Mouse (Mus musculus): ENCODE data around the gene Tmem211. TPM values are rescaled to one million over a fixed set of nuclear protein-coding genes. Genes with fewer than 3 reads are reported as not detected.

Tmem211 gene
- polyA plus RNA-seq, 1 experiment from 2014 or later, result not detected

- H3K4me2 ChIP-seq, result no peak overlapping the region
- no peak overlapping the region for H3K9ac ChIP-seq
- H3K27me3 ChIP-seq (replicated peaks), result no peaks in the 10 kb centered on the region
- H3K27ac ChIP-seq (replicated peaks), result no peak overlapping the region
- H3K4me3 ChIP-seq, result no peak overlapping the region
- H3K9me3 ChIP-seq, result no peaks in the 10 kb centered on the region
- 64% methylated on average over 10 of the region's 10 CpGs for WGBS
- no peak for ATAC-seq (ENCODE audit: extremely low read depth, insufficient number of reproducible peaks, low FRiP score, low TSS enrichment)
- no peaks in the 10 kb centered on the region for H3K36me3 ChIP-seq
- H3K4me1 ChIP-seq, result peaks cover 6% of the 10 kb centered on the region
Measured at GRCm38 (mm10) chr5:113275839-113276238, 49.1 kb downstream of the Tmem211 start.

DNA sequence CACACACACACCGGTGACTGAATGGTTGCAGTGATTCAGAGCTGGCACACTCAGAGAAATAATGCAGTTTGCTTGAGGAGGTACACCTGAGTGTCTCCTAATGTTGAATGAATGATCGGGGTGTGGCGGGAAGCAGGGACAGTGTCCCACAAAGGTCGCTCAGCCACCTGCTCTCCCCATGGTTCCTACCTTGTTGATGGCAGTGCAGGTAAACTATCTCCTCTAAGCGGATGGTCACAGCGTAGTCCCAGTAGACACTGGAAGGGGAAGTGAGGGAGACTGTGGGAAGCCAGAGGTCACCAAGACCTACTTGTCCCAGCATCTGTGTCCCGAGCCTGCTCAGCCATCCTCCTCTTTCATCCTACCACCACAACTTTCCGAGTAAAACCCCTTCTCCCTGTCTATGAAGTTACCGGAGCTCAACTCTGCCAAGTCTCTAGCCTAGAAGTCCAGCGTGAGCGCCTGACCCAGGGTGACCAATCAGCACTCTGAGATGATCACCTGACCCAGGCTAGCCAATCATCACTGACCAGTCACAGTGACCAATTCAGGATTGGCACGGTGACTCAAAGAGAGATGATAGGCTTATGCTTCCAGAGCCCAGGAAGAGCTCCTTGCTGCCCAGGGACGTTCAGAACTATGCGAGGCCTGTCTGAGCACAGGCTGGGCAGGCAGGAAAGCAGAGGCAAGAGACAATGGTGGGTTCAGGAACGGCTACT, 53.6 kb downstream of the Tmem211 start:
- Histone ChIP-seq H3K4me1 (no peaks in the 10 kb centered on the region), H3K9ac (no peak overlapping the region; the same call in 1 of the 2 replicates), H3K27me3 (replicated peaks) (peaks cover 8% of the 10 kb centered on the region), H3K36me3 (no peaks in the 10 kb centered on the region), H3K4me2 (peak overlapping the region; percentile 54), H3K4me3 (peak overlapping the region; percentile 28), H3K9me3 (no peaks in the 10 kb centered on the region), H3K27ac (replicated peaks) (no peak overlapping the region)
- WGBS, result 24% methylated on average over 15 of the region's 15 CpGs
- ATAC-seq (ENCODE audit: extremely low read depth, insufficient number of reproducible peaks, low FRiP score, low TSS enrichment), result no peak

- Histone ChIP-seq H3K27ac (replicated peaks) (no peak overlapping the region), H3K27me3 (replicated peaks) (peaks cover 21% of the 10 kb centered on the region), H3K9ac (no peak overlapping the region), H3K4me1 (no peaks in the 10 kb centered on the region), H3K36me3 (no peaks in the 10 kb centered on the region), H3K4me2 (no peak overlapping the region), H3K4me3 (no peak overlapping the region), H3K9me3 (no peaks in the 10 kb centered on the region)
- WGBS, result 84% methylated on average over 7 of the region's 7 CpGs
- no peak for ATAC-seq (ENCODE audit: extremely low read depth, insufficient number of reproducible peaks, low FRiP score, low TSS enrichment)
Measured at GRCm38 (mm10) chr5:113281557-113281956, 54.8 kb downstream of the Tmem211 start.

- Histone ChIP-seq H3K27me3 (replicated peaks) (peaks cover 42% of the 10 kb centered on the region), H3K9me3 (no peaks in the 10 kb centered on the region), H3K4me3 (no peak overlapping the region), H3K4me1 (no peaks in the 10 kb centered on the region), H3K27ac (replicated peaks) (no peak overlapping the region), H3K36me3 (no peaks in the 10 kb centered on the region), H3K9ac (no peak overlapping the region), H3K4me2 (no peak overlapping the region)
- 75% methylated on average over 2 of the region's 2 CpGs for WGBS
- ATAC-seq (ENCODE audit: extremely low read depth, insufficient number of reproducible peaks, low FRiP score, low TSS enrichment), result no peak
Measured at GRCm38 (mm10) chr5:113283726-113284125, 57.0 kb downstream of the Tmem211 start.

- H3K9me3 ChIP-seq, result no peaks in the 10 kb centered on the region
- WGBS, result 58% methylated on average over 16 of the region's 16 CpGs
- peaks cover 61% of the 10 kb centered on the region for H3K27me3 ChIP-seq (replicated peaks)
Measured at GRCm38 (mm10) chr5:113285541-113285940, 58.8 kb downstream of the Tmem211 start.

GRCm38 (mm10) chr5:113286048-113286447, 59.3 kb downstream of the Tmem211 start:
- no peak overlapping the region for H3K9ac ChIP-seq
- ATAC-seq (ENCODE audit: extremely low read depth, insufficient number of reproducible peaks, low FRiP score, low TSS enrichment), result no peak
- H3K4me1 ChIP-seq, result no peaks in the 10 kb centered on the region
- no peaks in the 10 kb centered on the region for H3K9me3 ChIP-seq
- WGBS, result 64% methylated on average over 11 of the region's 11 CpGs
- no peak overlapping the region for H3K4me3 ChIP-seq
- H3K27me3 ChIP-seq (replicated peaks), result peaks cover 66% of the 10 kb centered on the region
- H3K27ac ChIP-seq (replicated peaks), result no peak overlapping the region
- no peak overlapping the region for H3K4me2 ChIP-seq
- no peaks in the 10 kb centered on the region for H3K36me3 ChIP-seq

More at GRCm38 (mm10) chr5:113285541-113285940, 58.8 kb downstream of the Tmem211 start:
- H3K27ac ChIP-seq (replicated peaks), result no peak overlapping the region
- no peak overlapping the region for H3K4me2 ChIP-seq
- no peaks in the 10 kb centered on the region for H3K4me1 ChIP-seq
- ATAC-seq (ENCODE audit: extremely low read depth, insufficient number of reproducible peaks, low FRiP score, low TSS enrichment), result no peak
- no peak overlapping the region for H3K9ac ChIP-seq
- H3K36me3 ChIP-seq, result no peaks in the 10 kb centered on the region
- H3K4me3 ChIP-seq, result no peak overlapping the region

GRCm38 (mm10) chr5:113286591-113287520, 60.1 kb downstream of the Tmem211 start:
- 6% methylated on average over 57 of the region's 60 CpGs for WGBS
- Histone ChIP-seq H3K4me3 (no peak overlapping the region), H3K27me3 (replicated peaks) (peaks cover 74% of the 10 kb centered on the region), H3K4me1 (no peaks in the 10 kb centered on the region), H3K4me2 (peak overlapping the region; percentile 35), H3K36me3 (no peaks in the 10 kb centered on the region), H3K9me3 (no peaks in the 10 kb centered on the region), H3K27ac (replicated peaks) (no peak overlapping the region), H3K9ac (no peak overlapping the region)
- ATAC-seq (ENCODE audit: extremely low read depth, insufficient number of reproducible peaks, low FRiP score, low TSS enrichment), result no peak

DNA sequence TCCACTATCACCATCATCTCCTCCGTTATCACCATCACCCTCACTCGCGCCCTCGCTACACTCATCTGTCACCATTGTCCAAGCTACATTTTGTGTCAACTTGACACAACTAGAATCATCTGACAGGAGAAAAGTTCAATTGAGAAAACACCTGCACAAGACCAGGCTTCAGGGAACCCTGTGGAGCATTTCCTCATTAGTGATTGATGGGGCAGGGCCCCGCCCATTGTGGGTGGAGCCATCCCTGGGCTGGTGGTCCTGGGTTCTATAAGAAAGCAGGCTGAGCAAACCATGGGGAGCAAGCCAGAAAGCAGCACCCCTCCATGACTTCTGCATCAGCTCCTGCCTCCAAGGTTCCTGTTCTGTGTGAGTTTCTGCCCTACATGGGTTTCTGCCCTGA, 61.1 kb downstream of the Tmem211 start:
- no peak overlapping the region for H3K27ac ChIP-seq (replicated peaks)
- H3K4me1 ChIP-seq, result no peaks in the 10 kb centered on the region
- peaks cover 80% of the 10 kb centered on the region for H3K27me3 ChIP-seq (replicated peaks)
- no peak overlapping the region for H3K9ac ChIP-seq
- no peak overlapping the region for H3K4me2 ChIP-seq
- H3K9me3 ChIP-seq, result no peaks in the 10 kb centered on the region
- H3K36me3 ChIP-seq, result no peaks in the 10 kb centered on the region
- WGBS, result 41% methylated on average over 5 of the region's 5 CpGs
- ATAC-seq (ENCODE audit: extremely low read depth, insufficient number of reproducible peaks, low FRiP score, low TSS enrichment), result no peak
- H3K4me3 ChIP-seq, result no peak overlapping the region

- H3K4me1 ChIP-seq, result no peaks in the 10 kb centered on the region
- H3K4me2 ChIP-seq, result no peak overlapping the region
- H3K9ac ChIP-seq, result no peak overlapping the region
- peaks cover 84% of the 10 kb centered on the region for H3K27me3 ChIP-seq (replicated peaks)
- 42% methylated on average over 13 of the region's 13 CpGs for WGBS
- H3K9me3 ChIP-seq, result no peaks in the 10 kb centered on the region
- H3K27ac ChIP-seq (replicated peaks), result no peak overlapping the region
- no peak for ATAC-seq (ENCODE audit: extremely low read depth, insufficient number of reproducible peaks, low FRiP score, low TSS enrichment)
- H3K36me3 ChIP-seq, result no peaks in the 10 kb centered on the region
- H3K4me3 ChIP-seq, result no peak overlapping the region
Measured at GRCm38 (mm10) chr5:113288490-113288889, 61.8 kb downstream of the Tmem211 start.

Measured in heart, embryonic 13.5 days (tissue).